Mouse (Mus musculus) right cerebral cortex, postnatal 10 days (tissue): Measurements from ENCODE around the gene Tmcc1.

Source experiments
- DNase-seq, 2 experiments: peaks; one replicate each; pipeline ENCODE4 v3.0.0; 2021; ENCODE audit warnings: low spot score in 2 of 2

The Tmcc1 gene

GRCm38 (mm10) chr6:115972083-115972764 lies 221.1 kb downstream of the Tmcc1 start:
- DNase-seq, result no peak

- DNase-seq, result no peak
These were observed 221.8 kb downstream of the Tmcc1 start for GRCm38 (mm10) chr6:115971273-115972060.

GRCm38 (mm10) chr6:115969952-115970351 lies 223.3 kb downstream of the Tmcc1 start:
- no peak for DNase-seq

GRCm38 (mm10) chr6:115969103-115969502 lies 224.2 kb downstream of the Tmcc1 start:
- DNase-seq, result no peak

GRCm38 (mm10) chr6:115968700-115969099 lies 224.6 kb downstream of the Tmcc1 start:
- no peak for DNase-seq
